Mouse (Mus musculus) midbrain, postnatal 0 days (tissue): ENCODE measurements around the gene Tomm40l. TPM values are rescaled to one million over a fixed set of nuclear protein-coding genes. Genes with fewer than 3 reads are reported as not detected.

ENCODE experiments used
- ATAC-seq: fragments of 200-750 bp; cut with Nextera tagmentation; 2 replicates; pipeline ENCODE4 v1.8.0; 2017; ENCODE audit warnings: moderate number of reproducible peaks, mild to moderate bottlenecking, moderate TSS enrichment, moderate library complexity; ENCODE audit not compliant: low FRiP score
- DNase-seq: peaks from one replicate; pipeline ENCODE4 v3.0.0-alpha.2; 2015; ENCODE audit warnings: low spot score
- H3K27ac ChIP-seq: fragments of 300-500 bp; sonication (generic); 2 replicates; pipeline ENCODE4 v1.5.1; 2014; ENCODE audit warnings: low read depth, mild to moderate bottlenecking, low read length, mixed read lengths
- H3K27me3 ChIP-seq: fragments of 300-500 bp; sonication (generic); 2 replicates; pipeline ENCODE4 v1.6.1; 2014; ENCODE audit warnings: low read length, control low read depth, mixed read lengths; ENCODE audit not compliant: insufficient read depth
- H3K36me3 ChIP-seq: fragments of 300-500 bp; sonication (generic); 2 replicates; pipeline ENCODE4 v1.6.1; 2014; ENCODE audit warnings: low read length, control low read depth, mixed read lengths; ENCODE audit not compliant: insufficient read depth
- H3K4me1 ChIP-seq: fragments of 300-500 bp; sonication (generic); 2 replicates; pipeline ENCODE4 v1.6.1; 2014; ENCODE audit warnings: mild to moderate bottlenecking, control low read depth, antibody characterized with exemption, low read length, mixed read lengths; ENCODE audit not compliant: insufficient read depth
- H3K4me2 ChIP-seq: fragments of 300-500 bp; sonication (generic); 2 replicates; pipeline ENCODE4 v1.6.1; 2014; ENCODE audit warnings: low read depth, mild to moderate bottlenecking, low read length, mixed read lengths; ENCODE audit not compliant: poor library complexity, severe bottlenecking
- H3K4me3 ChIP-seq: fragments of 300-500 bp; sonication (generic); 2 replicates; pipeline ENCODE4 v1.5.1; 2014; ENCODE audit warnings: low read depth, mild to moderate bottlenecking, low read length, moderate library complexity
- H3K9ac ChIP-seq: fragments of 300-500 bp; sonication (generic); replicated peaks from 2 replicates; pipeline ENCODE4 v1.6.1; 2014; ENCODE audit warnings: mild to moderate bottlenecking, low read length, moderate library complexity, mixed read lengths; ENCODE audit not compliant: poor library complexity, severe bottlenecking
- H3K9me3 ChIP-seq: fragments of 300-500 bp; sonication (generic); 2 replicates; pipeline ENCODE4 v1.6.1; 2016; ENCODE audit warnings: low read length, control low read depth
- CTCF ChIP-seq: IDR thresholded peaks from 2 replicates; pipeline ENCODE4 v1.5.1; 2016; ENCODE audit warnings: antibody characterized with exemption, mild to moderate bottlenecking
- WGBS: fragments of 180-500 bp; shearing (Covaris S2); extraction: QIAGEN DNeasy Blood & Tissue Kit; methylation state at CpG from one replicate; pipeline ENCODE4 v1.1.7; 2014; 5-methylcytosine and 5-hydroxymethylcytosine counted together
- polyA plus RNA-seq: library from polyadenylated mRNA; unstranded; fragments of >200 nt; fragmentation: Nextera tagmentation; extraction: Ambion mirVana; gene quantifications from 2 replicates; pipeline ENCODE4 v1.2.1, GENCODE M21; 2015
- total RNA-seq: library from RNA; depleted of rRNA; stranded (reverse); fragments of >200 nt; gene quantifications from 2 replicates; pipeline ENCODE4 v1.2.3, GENCODE M21; 2014

Tomm40l gene
- total and polyA plus RNA-seq, 2 experiments from 2014 or later = 33.9 to 49.8 TPM

DNA sequence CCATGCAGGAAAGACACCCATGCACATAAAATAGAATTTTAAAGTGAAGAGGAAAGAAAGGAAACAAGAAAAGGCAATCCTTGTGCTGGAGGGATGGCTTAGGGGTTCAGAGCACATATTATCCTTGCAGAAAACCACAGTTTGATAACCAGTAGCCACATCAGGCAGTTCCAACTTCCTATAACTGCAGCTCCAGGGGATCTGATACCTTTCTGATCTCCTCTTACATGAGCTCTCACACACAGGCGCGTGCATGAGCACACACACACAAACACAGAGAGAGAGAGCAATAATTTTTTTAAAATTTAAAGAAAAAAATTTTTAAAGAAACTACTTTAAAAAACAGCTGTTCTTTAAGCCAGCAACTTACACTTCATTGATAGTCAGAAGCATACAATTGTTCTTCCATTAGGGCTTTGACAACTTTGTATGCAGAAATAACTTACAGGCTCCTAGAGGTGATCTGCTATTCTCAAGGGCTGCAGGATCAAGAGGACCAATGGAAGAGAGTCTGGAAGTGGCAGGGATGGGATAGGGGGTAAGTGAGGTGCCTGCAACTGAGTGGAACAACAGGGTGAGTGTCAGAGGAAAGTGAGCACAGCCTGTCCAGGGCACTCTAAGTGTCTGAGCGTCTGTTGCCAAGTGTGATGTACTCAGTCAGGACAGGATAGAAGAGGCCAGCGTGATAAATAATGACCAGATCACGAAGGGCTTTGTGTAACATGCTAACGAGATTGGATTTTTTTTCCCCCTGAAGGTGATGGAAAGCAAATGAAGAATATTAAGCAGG is 16.4 kb downstream of the Tomm40l start:
- Histone ChIP-seq H3K9me3 (no peaks in the 10 kb centered on the region), H3K36me3 (no peaks in the 10 kb centered on the region), H3K27ac (no peak overlapping the region), H3K4me1 (no peaks in the 10 kb centered on the region), H3K4me3 (no peak overlapping the region), H3K27me3 (no peaks in the 10 kb centered on the region), H3K9ac (no peak overlapping the region), H3K4me2 (no peak overlapping the region)
- ATAC-seq = no peak
- no peak for DNase-seq
- WGBS = 64% methylated on average over 6 of the region's 6 CpGs
- no peak for TF ChIP-seq CTCF

DNA sequence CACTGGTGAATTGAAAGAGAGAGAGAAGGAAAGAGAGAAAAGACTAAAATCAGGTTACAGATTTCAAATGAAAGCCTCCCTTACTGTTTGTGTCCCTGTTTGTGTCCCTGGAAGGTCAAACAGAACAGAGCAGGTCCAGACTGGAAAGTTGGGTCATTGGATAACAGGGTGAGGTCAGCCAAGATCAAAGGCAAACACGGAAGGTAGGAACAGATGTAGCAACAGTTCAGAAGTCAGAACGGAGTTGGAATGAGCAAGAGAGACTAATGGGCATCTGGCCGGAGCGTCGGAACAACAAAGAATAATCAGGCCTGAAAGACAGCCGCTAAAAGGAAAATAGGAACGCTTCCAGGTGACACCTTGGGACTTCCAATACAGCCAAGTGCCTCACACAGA is 18.1 kb downstream of the Tomm40l start:
- H3K4me3 ChIP-seq = no peak overlapping the region
- H3K27ac ChIP-seq = no peak overlapping the region
- no peak overlapping the region for H3K4me2 ChIP-seq
- no peaks in the 10 kb centered on the region for H3K4me1 ChIP-seq
- no peak for ATAC-seq
- no peaks in the 10 kb centered on the region for H3K27me3 ChIP-seq
- no peak overlapping the region for H3K9ac ChIP-seq
- WGBS = 58% methylated on average over 7 of the region's 7 CpGs
- DNase-seq = no peak
- TF ChIP-seq CTCF = no peak
- H3K9me3 ChIP-seq = no peaks in the 10 kb centered on the region
- H3K36me3 ChIP-seq = no peaks in the 10 kb centered on the region

DNA sequence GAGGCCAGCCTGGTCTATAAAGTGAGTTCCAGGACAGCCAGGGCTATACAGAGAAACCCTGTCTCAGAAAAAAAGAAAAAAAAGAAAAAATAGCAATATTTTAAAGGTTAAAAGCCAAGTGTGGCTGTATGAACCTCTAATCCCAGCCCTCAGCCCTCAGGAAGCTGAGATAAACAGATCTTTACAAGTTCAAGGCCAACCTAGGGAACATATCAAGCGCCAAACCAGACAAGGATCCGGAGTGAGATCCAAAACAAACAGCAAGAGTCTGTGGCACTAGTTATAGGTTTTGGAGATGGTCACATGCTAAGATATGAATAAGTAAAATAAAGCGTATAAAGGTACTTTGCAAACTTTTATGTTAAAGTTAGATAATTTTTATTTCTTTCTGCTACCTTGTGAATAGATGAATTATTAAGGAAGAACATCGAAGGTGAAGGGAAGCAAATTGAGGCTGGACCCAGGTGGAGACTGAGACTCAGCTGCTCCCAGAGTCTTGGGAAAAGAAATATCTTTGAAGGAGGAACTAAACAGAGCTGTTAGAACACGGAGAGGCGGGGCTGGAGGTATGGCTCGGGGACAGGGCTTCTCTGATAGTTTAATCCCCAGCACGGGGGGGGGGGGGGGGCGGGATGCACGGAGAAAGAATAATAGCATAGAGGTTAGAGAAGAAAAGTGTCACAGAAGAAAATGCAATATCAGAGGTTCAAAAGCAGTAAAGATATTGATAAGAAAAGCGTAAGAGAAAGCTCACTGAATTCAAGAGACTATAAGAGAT is 18.7 kb downstream of the Tomm40l start:
- Histone ChIP-seq H3K27me3 (no peaks in the 10 kb centered on the region), H3K27ac (no peak overlapping the region), H3K4me1 (no peaks in the 10 kb centered on the region), H3K9ac (no peak overlapping the region), H3K4me3 (no peak overlapping the region), H3K36me3 (no peaks in the 10 kb centered on the region), H3K9me3 (no peaks in the 10 kb centered on the region), H3K4me2 (no peak overlapping the region)
- no peak for ATAC-seq
- TF ChIP-seq CTCF = no peak
- no peak for DNase-seq
- 51% methylated on average over 10 of the region's 11 CpGs for WGBS

DNA sequence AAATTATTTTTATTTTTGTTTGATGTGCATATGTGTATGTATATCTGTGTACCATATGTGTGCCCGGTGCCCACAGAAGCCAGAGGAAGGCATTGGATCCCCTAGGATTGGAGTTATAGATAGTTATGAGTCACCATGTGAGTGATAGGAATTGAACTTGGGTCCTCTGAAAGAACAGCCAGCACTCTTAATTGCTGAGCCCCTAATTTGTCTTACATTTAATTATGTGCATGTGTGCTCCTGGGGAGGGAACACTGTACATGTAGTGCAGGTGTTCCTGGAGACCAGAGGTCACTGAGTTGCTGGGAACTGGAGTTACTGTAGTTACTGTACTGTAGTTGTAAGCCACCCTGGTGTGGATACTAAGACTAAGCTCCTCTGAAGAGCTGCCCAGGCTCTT is 21.5 kb downstream of the Tomm40l start:
- Histone ChIP-seq H3K27ac (no peak overlapping the region), H3K27me3 (no peaks in the 10 kb centered on the region), H3K9me3 (no peaks in the 10 kb centered on the region), H3K4me1 (no peaks in the 10 kb centered on the region), H3K36me3 (no peaks in the 10 kb centered on the region), H3K4me2 (no peak overlapping the region), H3K9ac (no peak overlapping the region), H3K4me3 (no peak overlapping the region)
- WGBS = 97% methylated on average over 1 of the region's 1 CpGs
- ATAC-seq (no peak), DNase-seq (no peak)
- TF ChIP-seq CTCF = no peak

DNA sequence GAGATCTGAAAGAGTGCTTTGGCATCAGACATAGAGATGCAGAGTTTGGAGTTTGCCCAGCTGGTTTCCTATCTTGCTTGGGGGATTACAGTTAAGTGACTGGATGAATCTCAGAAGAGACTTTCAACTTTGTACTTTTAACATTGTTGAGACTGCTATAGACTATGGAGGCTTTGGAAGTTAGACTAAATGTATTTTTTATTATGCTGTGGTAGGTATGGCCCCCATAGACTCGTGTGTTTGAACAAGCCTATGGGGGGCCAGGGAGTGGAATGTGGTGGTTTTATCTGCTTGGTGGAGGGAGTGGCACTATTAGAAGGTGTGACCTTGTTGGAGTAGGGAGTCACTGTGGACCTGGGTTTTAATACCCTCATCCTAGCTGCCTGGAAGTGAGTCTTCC is 22.8 kb downstream of the Tomm40l start:
- no peaks in the 10 kb centered on the region for H3K36me3 ChIP-seq
- WGBS = 64% methylated on average over 1 of the region's 1 CpGs
- DNase-seq = no peak
- no peak for ATAC-seq
- no peak overlapping the region for H3K4me2 ChIP-seq
- no peak for TF ChIP-seq CTCF
- no peaks in the 10 kb centered on the region for H3K9me3 ChIP-seq
- H3K4me3 ChIP-seq = no peak overlapping the region
- no peaks in the 10 kb centered on the region for H3K27me3 ChIP-seq
- no peak overlapping the region for H3K9ac ChIP-seq
- no peak overlapping the region for H3K27ac ChIP-seq
- no peaks in the 10 kb centered on the region for H3K4me1 ChIP-seq

DNA sequence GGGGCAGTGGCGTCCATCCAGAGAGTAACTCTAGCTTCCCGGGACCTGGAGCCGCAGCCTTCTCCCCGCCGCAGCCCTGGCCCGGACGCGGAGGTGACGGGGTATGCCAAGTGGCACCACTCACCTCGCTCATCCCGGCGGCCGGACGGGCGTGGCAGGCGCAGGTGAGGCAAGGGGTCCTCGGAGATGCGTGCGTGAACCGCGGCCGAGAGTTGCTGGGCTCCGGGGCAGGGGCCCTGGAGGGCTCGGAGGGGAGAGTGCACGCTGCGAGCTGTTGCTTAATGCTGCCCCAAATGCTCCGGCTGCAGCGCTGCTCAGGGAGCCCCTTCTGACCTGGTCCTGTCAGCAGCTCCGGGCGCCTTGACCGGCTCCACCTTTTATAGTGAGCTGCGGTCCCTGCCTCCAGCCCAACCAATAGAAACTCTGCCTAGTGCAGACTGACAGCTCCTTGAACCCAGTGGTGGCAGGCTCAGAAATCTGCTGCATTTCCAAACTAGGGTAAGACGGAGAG is 26.4 kb downstream of the Tomm40l start, which contains the start of gene Pcp4l1:
Gene Pcp4l1 (minus strand): TSS at position 382 of the 511 bp plus-strand sequence.
- H3K4me1 ChIP-seq = peaks cover 8% of the 10 kb centered on the region; the same call in 1 of the 2 replicates
- ATAC-seq (peak; percentile 83), DNase-seq (peak; percentile 80)
- no peak for TF ChIP-seq CTCF
- peak within 1 kb of the TSS; percentile 90 for H3K4me2 ChIP-seq
- WGBS = under 1% methylated on average over 33 of the region's 33 CpGs
- no peaks in the 10 kb centered on the region for H3K9me3 ChIP-seq
- no peaks in the 10 kb centered on the region for H3K36me3 ChIP-seq
- H3K4me3 ChIP-seq = peak within 1 kb of the TSS; percentile 56
- H3K27me3 ChIP-seq = no peaks in the 10 kb centered on the region
- peak within 1 kb of the TSS; percentile 50 for H3K9ac ChIP-seq
- no peak within 1 kb of the TSS for H3K27ac ChIP-seq
